Mouse (Mus musculus): Measurements from ENCODE around the gene Cyp2d9.
"Not testable (repeated sequence)": the region's sequence is repeated elsewhere in the genome, so short reads cannot be mapped to it uniquely, and the experiment has no call there.

Cyp2d9 gene

GRCm38 (mm10) chr15:82445196-82445595 lies 12.0 kb downstream of the Cyp2d9 start:
- no peak for DNase-seq (ENCODE audit: low read depth, low spot score)

DNA sequence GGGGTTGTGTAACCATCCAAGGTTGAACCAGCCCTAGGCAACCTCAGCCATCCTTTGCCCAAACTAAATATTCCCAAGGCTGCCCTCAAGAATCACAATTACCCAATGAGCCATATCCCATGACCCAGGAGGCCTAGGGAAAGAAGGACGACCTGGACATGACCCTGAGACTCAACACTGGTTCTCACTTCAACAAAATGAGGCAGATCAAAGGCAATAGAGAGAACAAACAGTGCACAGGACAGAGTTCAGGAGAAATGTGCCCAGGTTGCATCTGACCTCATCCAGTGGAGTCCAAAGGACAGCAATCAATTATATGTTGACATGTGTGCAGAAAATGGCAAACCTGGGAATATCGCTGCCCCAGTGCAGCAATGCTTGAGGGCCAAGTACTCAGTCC lies 16.8 kb downstream of the Cyp2d9 start:
- DNase-seq (ENCODE audit: low read depth, low spot score), result not testable (repeated sequence)

DNA sequence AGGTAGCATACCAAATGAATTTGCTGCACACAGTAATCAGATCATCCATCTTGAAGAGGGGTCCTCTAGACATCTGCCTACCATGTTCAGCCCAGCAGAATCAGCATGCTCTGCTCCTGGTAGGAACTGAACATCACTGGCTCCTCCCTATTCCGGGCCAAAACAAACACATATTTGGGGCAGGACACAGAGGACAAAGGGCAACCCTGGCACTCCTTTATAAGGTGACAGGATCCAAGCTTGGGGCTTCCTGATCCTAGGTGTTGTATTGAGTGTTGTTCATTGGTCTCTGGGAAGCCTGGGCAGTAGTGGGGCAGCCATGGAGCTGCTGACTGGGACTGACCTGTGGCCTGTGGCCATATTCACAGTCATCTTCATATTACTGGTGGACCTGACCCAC lies 18.9 kb downstream of the Cyp2d9 start:
- not testable (repeated sequence) for DNase-seq (ENCODE audit: low read depth, low spot score)

DNA sequence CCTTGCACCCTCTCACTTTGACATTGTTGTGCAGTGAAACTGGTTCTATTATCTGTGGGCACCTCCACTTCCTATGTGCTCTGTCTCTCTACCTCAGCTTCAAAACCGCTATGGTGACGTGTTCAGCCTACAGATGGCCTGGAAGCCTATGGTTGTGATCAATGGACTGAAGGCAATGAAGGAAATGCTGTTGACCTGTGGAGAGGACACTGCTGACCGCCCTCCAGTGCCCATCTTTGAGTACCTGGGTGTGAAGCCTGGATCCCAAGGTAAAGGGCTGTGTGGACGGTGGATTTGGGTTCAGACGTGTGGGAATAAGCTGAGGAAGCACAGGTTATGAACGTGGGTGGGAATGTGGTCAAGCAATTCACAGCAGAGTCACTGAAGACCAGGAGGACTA lies 20.3 kb downstream of the Cyp2d9 start:
- not testable (repeated sequence) for DNase-seq (ENCODE audit: low read depth, low spot score)

- DNase-seq (ENCODE audit: low read depth, low spot score), result not testable (repeated sequence)
Measured at GRCm38 (mm10) chr15:82456086-82456790, 23.0 kb downstream of the Cyp2d9 start.

DNA sequence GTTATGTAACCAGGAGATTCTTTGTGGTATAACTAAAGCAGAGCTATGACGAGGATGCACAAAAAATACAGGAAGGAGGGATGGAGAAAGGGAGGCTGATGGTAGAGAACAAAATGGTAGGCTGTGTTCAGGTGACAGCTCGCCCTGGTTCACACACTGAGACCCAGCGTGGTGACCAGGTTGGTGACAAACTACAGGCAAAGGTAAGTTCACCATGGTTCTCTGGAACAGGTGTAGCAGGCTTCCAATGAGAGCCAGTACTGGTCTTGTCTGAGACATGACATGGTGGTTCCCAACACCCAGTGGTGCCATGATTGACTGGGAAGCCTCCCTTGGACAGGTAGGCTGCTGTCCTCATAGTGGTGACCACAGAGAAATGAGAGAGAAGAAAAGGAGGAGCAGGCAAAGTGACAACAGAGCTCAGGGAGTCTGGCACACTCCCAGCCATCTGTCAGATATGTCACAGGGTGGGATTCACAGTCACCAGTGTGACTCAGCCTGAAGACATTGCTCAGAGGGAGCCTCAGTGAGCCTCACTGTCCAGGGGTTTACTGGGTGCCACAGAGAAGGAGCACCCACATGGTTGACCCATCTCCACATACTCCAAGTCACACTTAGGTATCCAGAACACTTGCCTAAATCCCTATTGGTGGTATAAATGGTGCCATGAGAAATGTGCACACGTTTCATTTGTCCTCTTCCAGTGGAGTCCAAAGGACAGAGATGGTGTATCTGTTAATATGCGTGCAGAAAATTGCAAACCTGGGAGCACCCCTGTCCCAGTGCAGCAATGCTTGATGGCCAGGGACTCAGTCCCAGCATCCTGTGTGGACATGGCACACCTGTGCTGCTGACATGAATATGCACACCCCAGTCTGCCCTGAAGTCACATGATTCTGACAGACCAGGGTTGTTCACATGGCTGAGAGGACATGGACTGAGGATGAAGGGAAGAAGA lies 24.1 kb downstream of the Cyp2d9 start:
- no peak for DNase-seq (ENCODE audit: low read depth, low spot score)

DNA sequence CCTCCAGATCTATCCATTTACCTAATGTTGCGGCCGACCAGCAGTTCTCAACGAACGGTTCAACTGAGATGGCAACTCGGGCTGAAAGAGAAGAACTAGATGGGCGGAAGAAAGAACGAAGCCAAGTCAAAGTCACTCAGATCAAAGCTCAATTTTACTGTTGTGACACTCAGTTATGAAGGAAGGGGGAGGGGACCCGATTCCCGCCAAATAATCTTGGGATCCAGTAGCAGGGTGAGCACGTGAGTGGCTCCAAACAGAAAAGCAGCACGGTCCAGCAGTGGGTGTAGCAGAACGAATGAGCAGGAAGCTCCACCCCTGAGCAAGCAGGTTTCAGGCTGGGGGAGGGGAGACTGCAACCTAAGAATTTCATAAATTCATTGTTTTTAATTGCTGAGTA lies 26.0 kb downstream of the Cyp2d9 start:
- DNase-seq (ENCODE audit: low read depth, low spot score), result not testable (repeated sequence)

DNA sequence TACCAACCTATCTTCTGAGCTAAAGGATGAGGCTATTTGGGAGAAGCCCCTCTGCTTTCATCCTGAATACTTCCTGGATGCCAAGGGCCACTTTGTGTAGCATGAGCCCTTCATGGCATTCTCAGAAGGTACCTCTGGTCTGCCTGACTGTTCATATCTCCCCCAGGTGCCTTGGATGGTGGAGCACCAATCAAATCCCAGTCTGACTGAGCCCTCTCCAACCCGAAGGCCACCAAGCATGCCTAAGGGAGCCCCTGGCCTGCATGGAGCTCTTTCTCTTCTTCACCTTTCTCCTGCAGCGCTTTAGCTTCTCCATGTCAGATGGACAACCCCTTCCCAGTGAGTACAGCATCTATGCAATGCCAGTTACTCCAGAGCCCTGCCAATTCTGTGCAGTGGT lies 31.5 kb downstream of the Cyp2d9 start:
- DNase-seq (ENCODE audit: low read depth, low spot score), result no peak

GRCm38 (mm10) chr15:82494273-82494672 lies 61.0 kb downstream of the Cyp2d9 start:
- DNase-seq (ENCODE audit: low read depth, low spot score), result not testable (repeated sequence)

Measured in WW6 (cell line).